Mouse (Mus musculus): ENCODE measurements around the gene Rccd1. TPM values are rescaled to one million over a fixed set of nuclear protein-coding genes. Genes with fewer than 3 reads are reported as not detected.

Gene Rccd1
- polyA plus RNA-seq, 1 experiment from 2014 or later, result 20.2 TPM

GRCm38 (mm10) chr7:80369461-80369860 lies 45.2 kb upstream of the Rccd1 start:
- ATAC-seq (replicated peaks; ENCODE audit: low FRiP score) (no peak), DNase-seq (ENCODE audit: low spot score) (no peak)
- H3K9ac ChIP-seq (ENCODE audit: low read length), result no peak overlapping the region; the same call in 1 of the 2 replicates
- no peak overlapping the region for H3K27ac ChIP-seq (ENCODE audit: low read depth, low read length)
- H3K4me3 ChIP-seq (ENCODE audit: low read depth, low read length), result no peak overlapping the region
- no peak overlapping the region; the same call in 1 of the 2 replicates for H3K4me2 ChIP-seq (ENCODE audit: low read depth, low read length, severe bottlenecking)
- WGBS, result 70% methylated on average over 5 of the region's 5 CpGs
- H3K27me3 ChIP-seq (ENCODE audit: control insufficient read depth, insufficient read depth, low read length), result no peaks in the 10 kb centered on the region
- H3K36me3 ChIP-seq (ENCODE audit: control insufficient read depth, insufficient read depth, low read length), result peaks cover 6% of the 10 kb centered on the region; the same call in 1 of the 2 replicates
- H3K9me3 ChIP-seq (ENCODE audit: control insufficient read depth, low read length), result no peaks in the 10 kb centered on the region
- H3K4me1 ChIP-seq (replicated peaks; ENCODE audit: control insufficient read depth, insufficient read depth, low read length), result peaks cover 10% of the 10 kb centered on the region; the same call in 1 of the 2 replicates

DNA sequence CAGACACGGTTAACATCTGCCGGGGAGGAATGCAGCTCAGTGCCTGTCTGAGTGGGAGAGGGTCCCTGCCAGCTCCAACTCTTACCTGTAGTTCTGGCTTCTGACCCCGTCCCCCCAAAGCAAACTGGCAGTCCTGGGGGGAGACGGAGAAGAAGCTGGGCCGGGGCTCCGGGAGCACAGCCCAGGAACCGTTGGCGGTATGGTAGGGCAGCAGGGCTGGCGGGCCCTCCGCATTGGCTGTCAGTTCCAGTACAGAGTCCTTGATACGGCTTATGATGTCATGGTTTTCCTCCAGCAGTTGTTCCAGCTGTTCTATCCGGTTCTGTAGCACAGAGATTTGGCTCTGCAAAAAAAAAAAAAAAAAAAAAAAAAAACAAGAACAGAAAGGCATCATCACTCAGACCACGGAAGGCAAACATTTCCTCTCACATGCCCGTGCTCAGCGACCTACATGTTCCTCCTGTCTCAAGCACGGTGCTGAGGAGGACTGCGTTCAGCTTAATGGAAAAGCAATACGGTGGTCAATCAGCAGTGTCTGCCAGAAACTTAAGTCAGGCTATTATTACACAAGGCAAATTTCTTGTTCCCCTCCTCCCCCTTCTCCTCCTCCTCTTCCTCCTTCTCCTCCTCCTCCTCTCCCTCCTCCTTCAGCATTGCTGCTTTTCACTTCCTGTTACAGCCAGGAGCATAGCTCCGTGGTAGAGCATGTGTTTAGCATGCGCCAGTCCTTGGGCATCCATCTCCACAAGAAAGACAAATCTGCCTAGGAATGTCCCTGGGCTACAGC lies 44.6 kb upstream of the Rccd1 start:
- Histone ChIP-seq H3K27ac (ENCODE audit: low read depth, low read length) (no peak overlapping the region), H3K4me2 (ENCODE audit: low read depth, low read length, severe bottlenecking) (no peak overlapping the region), H3K9me3 (ENCODE audit: control insufficient read depth, low read length) (no peaks in the 10 kb centered on the region), H3K4me3 (ENCODE audit: low read depth, low read length) (no peak overlapping the region), H3K36me3 (ENCODE audit: control insufficient read depth, insufficient read depth, low read length) (peaks cover 6% of the 10 kb centered on the region; the same call in 1 of the 2 replicates), H3K9ac (ENCODE audit: low read length) (no peak overlapping the region), H3K4me1 (replicated peaks; ENCODE audit: control insufficient read depth, insufficient read depth, low read length) (peaks cover 10% of the 10 kb centered on the region; the same call in 1 of the 2 replicates), H3K27me3 (ENCODE audit: control insufficient read depth, insufficient read depth, low read length) (no peaks in the 10 kb centered on the region)
- ATAC-seq (replicated peaks; ENCODE audit: low FRiP score) (no peak), DNase-seq (ENCODE audit: low spot score) (no peak)
- WGBS, result 89% methylated on average over 20 of the region's 20 CpGs

DNA sequence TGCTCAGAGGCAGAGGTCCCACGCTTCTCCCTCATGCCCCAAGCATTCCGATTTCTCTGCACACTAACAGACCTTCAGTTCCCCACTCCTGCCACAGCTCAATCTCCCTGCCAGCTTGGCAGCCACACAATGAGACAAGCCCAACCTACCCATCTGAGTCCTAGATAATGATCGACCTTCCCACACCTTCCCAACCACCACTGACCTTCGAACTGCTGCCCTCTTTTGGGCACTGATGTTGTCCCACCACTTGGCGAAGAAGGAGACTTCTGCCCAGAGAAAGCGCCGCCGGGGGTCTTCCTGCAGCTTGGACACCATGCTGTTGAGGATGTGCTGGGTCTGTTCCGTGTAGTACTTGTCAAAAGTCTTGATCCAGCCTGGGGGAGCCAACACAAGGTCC lies 43.8 kb upstream of the Rccd1 start:
- H3K9me3 ChIP-seq (ENCODE audit: control insufficient read depth, low read length), result no peaks in the 10 kb centered on the region
- no peak overlapping the region for H3K4me3 ChIP-seq (ENCODE audit: low read depth, low read length)
- H3K27me3 ChIP-seq (ENCODE audit: control insufficient read depth, insufficient read depth, low read length), result no peaks in the 10 kb centered on the region
- H3K4me1 ChIP-seq (replicated peaks; ENCODE audit: control insufficient read depth, insufficient read depth, low read length), result peaks cover 10% of the 10 kb centered on the region; the same call in 1 of the 2 replicates
- 93% methylated on average over 9 of the region's 9 CpGs for WGBS
- H3K9ac ChIP-seq (ENCODE audit: low read length), result no peak overlapping the region
- DNase-seq (ENCODE audit: low spot score), result no peak
- H3K27ac ChIP-seq (ENCODE audit: low read depth, low read length), result no peak overlapping the region
- no peak for ATAC-seq (replicated peaks; ENCODE audit: low FRiP score)
- H3K4me2 ChIP-seq (ENCODE audit: low read depth, low read length, severe bottlenecking), result no peak overlapping the region
- peaks cover 6% of the 10 kb centered on the region; the same call in 1 of the 2 replicates for H3K36me3 ChIP-seq (ENCODE audit: control insufficient read depth, insufficient read depth, low read length)

GRCm38 (mm10) chr7:80367232-80367631 lies 43.0 kb upstream of the Rccd1 start:
- ATAC-seq (replicated peaks; ENCODE audit: low FRiP score) (no peak), DNase-seq (ENCODE audit: low spot score) (no peak)
- Histone ChIP-seq H3K4me3 (ENCODE audit: low read depth, low read length) (no peak overlapping the region), H3K9ac (ENCODE audit: low read length) (no peak overlapping the region), H3K4me1 (replicated peaks; ENCODE audit: control insufficient read depth, insufficient read depth, low read length) (peaks cover 10% of the 10 kb centered on the region; the same call in 1 of the 2 replicates), H3K4me2 (ENCODE audit: low read depth, low read length, severe bottlenecking) (no peak overlapping the region), H3K27me3 (ENCODE audit: control insufficient read depth, insufficient read depth, low read length) (no peaks in the 10 kb centered on the region), H3K27ac (ENCODE audit: low read depth, low read length) (no peak overlapping the region), H3K9me3 (ENCODE audit: control insufficient read depth, low read length) (no peaks in the 10 kb centered on the region), H3K36me3 (ENCODE audit: control insufficient read depth, insufficient read depth, low read length) (peaks cover 6% of the 10 kb centered on the region; the same call in 1 of the 2 replicates)
- WGBS, result 97% methylated on average over 7 of the region's 7 CpGs

DNA sequence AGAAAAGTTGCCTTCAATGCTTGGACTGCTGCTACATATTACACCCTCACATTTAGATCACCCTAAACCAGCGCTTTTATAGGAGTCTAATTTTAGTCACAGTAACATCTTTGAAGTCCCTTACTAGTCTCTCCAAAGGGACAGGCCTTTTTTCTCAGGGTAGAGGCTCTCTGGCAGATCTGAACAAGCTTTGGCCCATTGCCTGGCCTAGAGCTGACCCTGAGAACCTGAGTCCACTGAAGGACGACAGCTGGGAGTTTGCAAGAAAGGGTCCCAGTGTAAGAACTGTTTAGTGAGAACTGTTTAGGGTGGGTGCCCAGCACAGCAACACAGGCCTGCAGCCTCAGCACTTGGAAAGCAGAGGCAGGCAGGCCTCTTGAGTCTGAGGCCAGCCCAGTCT lies 41.5 kb upstream of the Rccd1 start:
- no peak overlapping the region for H3K4me3 ChIP-seq (ENCODE audit: low read depth, low read length)
- peaks cover 8% of the 10 kb centered on the region; the same call in 1 of the 2 replicates for H3K4me1 ChIP-seq (replicated peaks; ENCODE audit: control insufficient read depth, insufficient read depth, low read length)
- H3K27ac ChIP-seq (ENCODE audit: low read depth, low read length), result no peak overlapping the region
- 87% methylated on average over 2 of the region's 2 CpGs for WGBS
- H3K9ac ChIP-seq (ENCODE audit: low read length), result no peak overlapping the region
- no peaks in the 10 kb centered on the region for H3K27me3 ChIP-seq (ENCODE audit: control insufficient read depth, insufficient read depth, low read length)
- DNase-seq (ENCODE audit: low spot score), result no peak
- H3K36me3 ChIP-seq (ENCODE audit: control insufficient read depth, insufficient read depth, low read length), result peaks cover 6% of the 10 kb centered on the region; the same call in 1 of the 2 replicates
- H3K9me3 ChIP-seq (ENCODE audit: control insufficient read depth, low read length), result no peaks in the 10 kb centered on the region
- no peak overlapping the region for H3K4me2 ChIP-seq (ENCODE audit: low read depth, low read length, severe bottlenecking)
- no peak for ATAC-seq (replicated peaks; ENCODE audit: low FRiP score)

- no peak overlapping the region for H3K27ac ChIP-seq (ENCODE audit: low read depth, low read length)
- H3K9ac ChIP-seq (ENCODE audit: low read length), result no peak overlapping the region
- DNase-seq (ENCODE audit: low spot score) (no peak), ATAC-seq (replicated peaks; ENCODE audit: low FRiP score) (no peak)
- H3K9me3 ChIP-seq (ENCODE audit: control insufficient read depth, low read length), result no peaks in the 10 kb centered on the region
- no peak overlapping the region for H3K4me2 ChIP-seq (ENCODE audit: low read depth, low read length, severe bottlenecking)
- H3K4me1 ChIP-seq (replicated peaks; ENCODE audit: control insufficient read depth, insufficient read depth, low read length), result peaks cover 5% of the 10 kb centered on the region; the same call in 1 of the 2 replicates
- no peaks in the 10 kb centered on the region for H3K27me3 ChIP-seq (ENCODE audit: control insufficient read depth, insufficient read depth, low read length)
- 88% methylated on average over 3 of the region's 3 CpGs for WGBS
- no peak overlapping the region for H3K4me3 ChIP-seq (ENCODE audit: low read depth, low read length)
- no peaks in the 10 kb centered on the region; the same call in 1 of the 2 replicates for H3K36me3 ChIP-seq (ENCODE audit: control insufficient read depth, insufficient read depth, low read length)
These were observed 36.2 kb upstream of the Rccd1 start for GRCm38 (mm10) chr7:80360435-80360834.

GRCm38 (mm10) chr7:80358039-80358438 lies 33.8 kb upstream of the Rccd1 start:
- Histone ChIP-seq H3K27ac (ENCODE audit: low read depth, low read length) (no peak overlapping the region), H3K36me3 (ENCODE audit: control insufficient read depth, insufficient read depth, low read length) (no peaks in the 10 kb centered on the region; the same call in 1 of the 2 replicates), H3K4me2 (ENCODE audit: low read depth, low read length, severe bottlenecking) (no peak overlapping the region), H3K27me3 (ENCODE audit: control insufficient read depth, insufficient read depth, low read length) (no peaks in the 10 kb centered on the region), H3K4me1 (replicated peaks; ENCODE audit: control insufficient read depth, insufficient read depth, low read length) (peaks cover 5% of the 10 kb centered on the region; the same call in 1 of the 2 replicates), H3K9ac (ENCODE audit: low read length) (no peak overlapping the region), H3K4me3 (ENCODE audit: low read depth, low read length) (no peak overlapping the region), H3K9me3 (ENCODE audit: control insufficient read depth, low read length) (no peaks in the 10 kb centered on the region)
- DNase-seq (ENCODE audit: low spot score) (no peak), ATAC-seq (replicated peaks; ENCODE audit: low FRiP score) (no peak)
- 71% methylated on average over 4 of the region's 4 CpGs for WGBS

DNA sequence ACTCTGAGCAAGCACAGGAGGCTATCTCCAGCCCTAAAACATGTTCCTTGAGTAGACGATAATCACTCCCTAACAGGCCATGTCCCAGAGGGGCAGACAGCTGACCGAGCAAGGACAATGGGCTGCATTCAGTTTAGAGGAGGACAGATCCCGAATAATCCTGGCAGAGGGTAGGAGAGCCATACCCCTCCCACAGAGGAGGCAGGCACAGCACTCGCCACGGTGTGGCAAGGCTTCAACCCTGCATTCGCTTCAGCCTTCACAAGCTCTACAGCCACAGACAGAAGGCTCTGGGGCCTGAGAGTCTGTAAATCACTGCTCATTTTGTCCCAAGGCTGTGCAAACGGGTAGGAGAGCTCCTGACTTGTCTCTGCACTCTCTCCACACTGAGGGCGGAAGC lies 32.9 kb upstream of the Rccd1 start:
- DNase-seq (ENCODE audit: low spot score) (no peak), ATAC-seq (replicated peaks; ENCODE audit: low FRiP score) (no peak)
- Histone ChIP-seq H3K27ac (ENCODE audit: low read depth, low read length) (peak overlapping the region; percentile 54), H3K36me3 (ENCODE audit: control insufficient read depth, insufficient read depth, low read length) (peaks cover 4% of the 10 kb centered on the region; the same call in 1 of the 2 replicates), H3K4me1 (replicated peaks; ENCODE audit: control insufficient read depth, insufficient read depth, low read length) (peaks cover 5% of the 10 kb centered on the region; the same call in 1 of the 2 replicates), H3K4me3 (ENCODE audit: low read depth, low read length) (no peak overlapping the region), H3K27me3 (ENCODE audit: control insufficient read depth, insufficient read depth, low read length) (no peaks in the 10 kb centered on the region), H3K4me2 (ENCODE audit: low read depth, low read length, severe bottlenecking) (no peak overlapping the region), H3K9ac (ENCODE audit: low read length) (no peak overlapping the region), H3K9me3 (ENCODE audit: control insufficient read depth, low read length) (no peaks in the 10 kb centered on the region)
- 14% methylated on average over 8 of the region's 8 CpGs for WGBS

Data from forebrain, embryonic 11.5 days (tissue).